Mouse (Mus musculus): ENCODE measurements around the gene Parl. TPM values are rescaled to one million over a fixed set of nuclear protein-coding genes. Genes with fewer than 3 reads are reported as not detected.

Gene Parl
- total and polyA plus RNA-seq, 2 experiments = 36.3 to 42.4 TPM

GRCm38 (mm10) chr16:20280238-20280637 lies 21.9 kb downstream of the Parl start:
- Histone ChIP-seq H3K36me3 (ENCODE audit: control insufficient read depth, insufficient read depth, low read length) (peaks cover 45% of the 10 kb centered on the region), H3K4me3 (ENCODE audit: insufficient read depth, low read depth, low read length) (no peak overlapping the region), H3K4me1 (ENCODE audit: control insufficient read depth, insufficient read depth, low read length) (no peaks in the 10 kb centered on the region), H3K27ac (replicated peaks; ENCODE audit: insufficient read depth, low read depth, low read length) (no peak overlapping the region), H3K9ac (ENCODE audit: low read depth, low read length) (no peak overlapping the region), H3K27me3 (ENCODE audit: control insufficient read depth, insufficient read depth, low read length) (no peaks in the 10 kb centered on the region), H3K79me2 (ENCODE audit: control insufficient read depth, insufficient read depth, low read length) (no peaks in the 10 kb centered on the region)
- no peak for DNase-seq (ENCODE audit: extremely low read depth, low read depth, low spot score)
- WGBS = 83% methylated on average over 4 of the region's 4 CpGs
- no peak for TF ChIP-seq POLR2A (IDR thresholded peaks at IDR 0.05; ENCODE audit: extremely low read depth, insufficient read depth, low read length)
- no peak for TF ChIP-seq CTCF (IDR thresholded peaks at IDR 0.05; ENCODE audit: low read depth, low read length)

- Histone ChIP-seq H3K36me3 (ENCODE audit: control insufficient read depth, insufficient read depth, low read length) (peaks cover 38% of the 10 kb centered on the region), H3K4me1 (ENCODE audit: control insufficient read depth, insufficient read depth, low read length) (no peaks in the 10 kb centered on the region), H3K79me2 (ENCODE audit: control insufficient read depth, insufficient read depth, low read length) (no peaks in the 10 kb centered on the region), H3K4me3 (ENCODE audit: insufficient read depth, low read depth, low read length) (no peak overlapping the region), H3K27me3 (ENCODE audit: control insufficient read depth, insufficient read depth, low read length) (no peaks in the 10 kb centered on the region), H3K27ac (replicated peaks; ENCODE audit: insufficient read depth, low read depth, low read length) (no peak overlapping the region), H3K9ac (ENCODE audit: low read depth, low read length) (no peak overlapping the region)
- WGBS = 84% methylated on average over 5 of the region's 5 CpGs
- DNase-seq (ENCODE audit: extremely low read depth, low read depth, low spot score) = no peak
- no peak for TF ChIP-seq CTCF (IDR thresholded peaks at IDR 0.05; ENCODE audit: low read depth, low read length)
- TF ChIP-seq POLR2A (IDR thresholded peaks at IDR 0.05; ENCODE audit: extremely low read depth, insufficient read depth, low read length) = no peak
Measured at GRCm38 (mm10) chr16:20279395-20279794, 22.8 kb downstream of the Parl start.

GRCm38 (mm10) chr16:20272994-20273393 lies 29.2 kb downstream of the Parl start:
- TF ChIP-seq CTCF (IDR thresholded peaks at IDR 0.05; ENCODE audit: low read depth, low read length) = no peak
- TF ChIP-seq POLR2A (IDR thresholded peaks at IDR 0.05; ENCODE audit: extremely low read depth, insufficient read depth, low read length) = no peak
- H3K4me1 ChIP-seq (ENCODE audit: control insufficient read depth, insufficient read depth, low read length) = no peaks in the 10 kb centered on the region
- no peaks in the 10 kb centered on the region for H3K79me2 ChIP-seq (ENCODE audit: control insufficient read depth, insufficient read depth, low read length)
- no peaks in the 10 kb centered on the region for H3K36me3 ChIP-seq (ENCODE audit: control insufficient read depth, insufficient read depth, low read length)
- no peak overlapping the region for H3K4me3 ChIP-seq (ENCODE audit: insufficient read depth, low read depth, low read length)
- H3K9ac ChIP-seq (ENCODE audit: low read depth, low read length) = no peak overlapping the region
- no peaks in the 10 kb centered on the region for H3K27me3 ChIP-seq (ENCODE audit: control insufficient read depth, insufficient read depth, low read length)
- no peak overlapping the region for H3K27ac ChIP-seq (replicated peaks; ENCODE audit: insufficient read depth, low read depth, low read length)
- 18% methylated on average over 3 of the region's 3 CpGs for WGBS
- no peak for DNase-seq (ENCODE audit: extremely low read depth, low read depth, low spot score)

- Histone ChIP-seq H3K79me2 (ENCODE audit: control insufficient read depth, insufficient read depth, low read length) (no peaks in the 10 kb centered on the region), H3K4me3 (ENCODE audit: insufficient read depth, low read depth, low read length) (no peak overlapping the region), H3K4me1 (ENCODE audit: control insufficient read depth, insufficient read depth, low read length) (no peaks in the 10 kb centered on the region), H3K9ac (ENCODE audit: low read depth, low read length) (no peak overlapping the region), H3K27ac (replicated peaks; ENCODE audit: insufficient read depth, low read depth, low read length) (no peak overlapping the region), H3K27me3 (ENCODE audit: control insufficient read depth, insufficient read depth, low read length) (no peaks in the 10 kb centered on the region), H3K36me3 (ENCODE audit: control insufficient read depth, insufficient read depth, low read length) (no peaks in the 10 kb centered on the region)
- no peak for DNase-seq (ENCODE audit: extremely low read depth, low read depth, low spot score)
- WGBS = 78% methylated on average over 4 of the region's 4 CpGs
- TF ChIP-seq CTCF (IDR thresholded peaks at IDR 0.05; ENCODE audit: low read depth, low read length) (no peak), POLR2A (IDR thresholded peaks at IDR 0.05; ENCODE audit: extremely low read depth, insufficient read depth, low read length) (no peak)
Measured at GRCm38 (mm10) chr16:20271339-20271738, 30.8 kb downstream of the Parl start.

- TF ChIP-seq POLR2A (IDR thresholded peaks at IDR 0.05; ENCODE audit: extremely low read depth, insufficient read depth, low read length) (no peak), CTCF (IDR thresholded peaks at IDR 0.05; ENCODE audit: low read depth, low read length) (no peak)
- Histone ChIP-seq H3K27me3 (ENCODE audit: control insufficient read depth, insufficient read depth, low read length) (no peaks in the 10 kb centered on the region), H3K9ac (ENCODE audit: low read depth, low read length) (no peak overlapping the region), H3K79me2 (ENCODE audit: control insufficient read depth, insufficient read depth, low read length) (no peaks in the 10 kb centered on the region), H3K27ac (replicated peaks; ENCODE audit: insufficient read depth, low read depth, low read length) (no peak overlapping the region), H3K4me1 (ENCODE audit: control insufficient read depth, insufficient read depth, low read length) (no peaks in the 10 kb centered on the region), H3K4me3 (ENCODE audit: insufficient read depth, low read depth, low read length) (no peak overlapping the region), H3K36me3 (ENCODE audit: control insufficient read depth, insufficient read depth, low read length) (no peaks in the 10 kb centered on the region)
- no peak for DNase-seq (ENCODE audit: extremely low read depth, low read depth, low spot score)
- WGBS = 72% methylated on average over 7 of the region's 7 CpGs
Measured at GRCm38 (mm10) chr16:20265089-20265488, 37.1 kb downstream of the Parl start.

- Histone ChIP-seq H3K79me2 (ENCODE audit: control insufficient read depth, insufficient read depth, low read length) (no peaks in the 10 kb centered on the region), H3K27ac (replicated peaks; ENCODE audit: insufficient read depth, low read depth, low read length) (no peak overlapping the region), H3K4me3 (ENCODE audit: insufficient read depth, low read depth, low read length) (no peak overlapping the region), H3K9ac (ENCODE audit: low read depth, low read length) (no peak overlapping the region), H3K36me3 (ENCODE audit: control insufficient read depth, insufficient read depth, low read length) (no peaks in the 10 kb centered on the region), H3K27me3 (ENCODE audit: control insufficient read depth, insufficient read depth, low read length) (no peaks in the 10 kb centered on the region), H3K4me1 (ENCODE audit: control insufficient read depth, insufficient read depth, low read length) (no peaks in the 10 kb centered on the region)
- no peak for DNase-seq (ENCODE audit: extremely low read depth, low read depth, low spot score)
- no peak for TF ChIP-seq CTCF (IDR thresholded peaks at IDR 0.05; ENCODE audit: low read depth, low read length)
- no peak for TF ChIP-seq POLR2A (IDR thresholded peaks at IDR 0.05; ENCODE audit: extremely low read depth, insufficient read depth, low read length)
- WGBS = 88% methylated on average over 5 of the region's 5 CpGs
Measured at GRCm38 (mm10) chr16:20257926-20258325, 44.3 kb downstream of the Parl start.
